Mouse (Mus musculus) megakaryocyte, embryonic 14.5 days (primary cell): ENCODE measurements around the gene Mier2. TPM values are rescaled to one million over a fixed set of nuclear protein-coding genes. Genes with fewer than 3 reads are reported as not detected.

ENCODE experiments used
- H3K27me3 ChIP-seq: replicated peaks from 2 replicates; pipeline ENCODE3; 2012; ENCODE audit warnings: inconsistent platforms
- H3K36me3 ChIP-seq: replicated peaks from 2 replicates; pipeline ENCODE3; 2012; ENCODE audit warnings: low read length, inconsistent platforms, mixed read lengths
- H3K4me1 ChIP-seq: 2 replicates; pipeline ENCODE4 v1.6.1; 2012; ENCODE audit warnings: inconsistent platforms
- H3K4me3 ChIP-seq: replicated peaks from 2 replicates; pipeline ENCODE3; 2012; ENCODE audit warnings: moderate library complexity, mild to moderate bottlenecking, inconsistent platforms
- H3K9me3 ChIP-seq: 2 replicates; pipeline ENCODE4 v1.6.1; 2012; ENCODE audit warnings: inconsistent platforms
- FLI1 ChIP-seq: IDR thresholded peaks from 2 replicates; pipeline ENCODE4 v1.6.1; 2012; ENCODE audit warnings: low read length, inconsistent platforms, mixed read lengths
- GATA1 ChIP-seq: IDR thresholded peaks from 3 replicates; pipeline ENCODE4 v1.6.1; 2012; ENCODE audit warnings: mixed read lengths, low read length, inconsistent platforms, borderline replicate concordance
- polyA plus RNA-seq: library from polyadenylated mRNA; stranded (reverse); fragments of >175 nt; gene quantifications from 2 replicates; pipeline ENCODE4 v1.2.3, GENCODE M21; 2012; ENCODE audit warnings: low replicate concordance; ENCODE audit not compliant: insufficient read depth

The Mier2 gene
- polyA plus RNA-seq, 1 experiment, result 32.9 TPM

DNA sequence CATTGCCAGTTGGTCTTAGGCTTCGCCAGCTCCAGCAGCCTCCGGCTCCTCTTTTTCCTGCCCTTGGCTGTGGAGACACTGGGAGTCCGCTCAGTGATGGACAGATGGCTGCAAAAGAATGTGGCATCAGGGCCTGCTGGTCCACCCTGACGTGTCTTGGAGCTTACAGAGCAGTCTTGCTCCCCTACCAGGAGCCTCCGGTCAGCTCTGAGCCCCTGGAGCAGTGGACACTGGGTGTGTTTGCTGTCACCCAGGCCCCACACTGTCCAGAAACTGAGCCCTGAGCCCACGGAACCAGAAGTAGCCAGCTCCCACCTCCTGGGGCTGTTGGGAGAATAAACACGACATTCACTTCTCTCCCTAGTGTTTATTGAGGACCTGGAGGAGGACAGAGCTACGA lies 31.2 kb upstream of the Mier2 start:
- H3K27me3 ChIP-seq, result peaks cover 54% of the 10 kb centered on the region
- no peaks in the 10 kb centered on the region for H3K36me3 ChIP-seq
- H3K4me1 ChIP-seq, result no peaks in the 10 kb centered on the region
- no peak overlapping the region for H3K4me3 ChIP-seq
- 0 out of 2 replicates have a peak, but pooled peaks cover 4% of the 10 kb centered on the region for H3K9me3 ChIP-seq
- TF ChIP-seq GATA1, result no peak
- no peak for TF ChIP-seq FLI1

GRCm38 (mm10) chr10:79585723-79586122 lies 30.7 kb upstream of the Mier2 start:
- TF ChIP-seq GATA1 (no peak), FLI1 (no peak)
- Histone ChIP-seq H3K4me3 (no peak overlapping the region), H3K27me3 (peaks cover 52% of the 10 kb centered on the region), H3K9me3 (peaks cover 9% of the 10 kb centered on the region; the same call in 1 of the 2 replicates), H3K4me1 (no peaks in the 10 kb centered on the region), H3K36me3 (no peaks in the 10 kb centered on the region)

- Histone ChIP-seq H3K27me3 (peaks cover 53% of the 10 kb centered on the region), H3K4me1 (no peaks in the 10 kb centered on the region), H3K4me3 (no peak overlapping the region), H3K9me3 (peaks cover 9% of the 10 kb centered on the region; the same call in 1 of the 2 replicates), H3K36me3 (no peaks in the 10 kb centered on the region)
- no peak for TF ChIP-seq FLI1
- TF ChIP-seq GATA1, result no peak
Observed at GRCm38 (mm10) chr10:79585136-79585535, 30.1 kb upstream of the Mier2 start.

DNA sequence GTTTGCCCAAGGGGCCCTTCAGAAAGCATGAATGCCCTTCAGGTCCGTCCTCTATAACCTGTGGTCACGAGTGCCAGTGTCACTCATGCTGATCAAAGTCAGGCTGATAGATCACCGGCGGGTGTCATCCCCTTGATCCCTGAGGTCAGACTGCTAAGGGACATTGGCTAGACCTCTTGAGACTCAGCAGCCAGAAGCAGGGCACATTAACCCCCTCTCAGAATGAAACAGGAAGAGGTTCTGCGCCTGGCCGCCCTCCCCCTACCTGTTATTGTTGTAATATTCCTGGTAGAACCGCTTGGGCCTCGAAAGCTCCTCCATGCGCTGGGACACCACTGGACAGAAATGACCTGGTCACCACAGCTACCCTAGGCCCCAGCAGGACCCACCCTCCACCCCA lies 29.4 kb upstream of the Mier2 start:
- H3K9me3 ChIP-seq, result peaks cover 5% of the 10 kb centered on the region; the same call in 1 of the 2 replicates
- H3K27me3 ChIP-seq, result peaks cover 58% of the 10 kb centered on the region
- no peak overlapping the region for H3K4me3 ChIP-seq
- TF ChIP-seq FLI1, result no peak
- no peak for TF ChIP-seq GATA1
- H3K4me1 ChIP-seq, result no peaks in the 10 kb centered on the region
- H3K36me3 ChIP-seq, result no peaks in the 10 kb centered on the region

- peaks cover 5% of the 10 kb centered on the region; the same call in 1 of the 2 replicates for H3K9me3 ChIP-seq
- no peaks in the 10 kb centered on the region for H3K36me3 ChIP-seq
- TF ChIP-seq FLI1, result no peak
- no peaks in the 10 kb centered on the region for H3K4me1 ChIP-seq
- H3K27me3 ChIP-seq, result peaks cover 61% of the 10 kb centered on the region
- H3K4me3 ChIP-seq, result no peak overlapping the region
Observed at GRCm38 (mm10) chr10:79584021-79584420, 29.0 kb upstream of the Mier2 start.

- Histone ChIP-seq H3K4me3 (no peak overlapping the region), H3K4me1 (no peaks in the 10 kb centered on the region), H3K27me3 (peaks cover 45% of the 10 kb centered on the region), H3K9me3 (peaks cover 10% of the 10 kb centered on the region), H3K36me3 (no peaks in the 10 kb centered on the region)
- TF ChIP-seq FLI1 (no peak), GATA1 (no peak)
Observed at GRCm38 (mm10) chr10:79581501-79581900, 26.5 kb upstream of the Mier2 start.

GRCm38 (mm10) chr10:79580811-79581210 lies 25.8 kb upstream of the Mier2 start:
- Histone ChIP-seq H3K27me3 (peaks cover 39% of the 10 kb centered on the region), H3K36me3 (no peaks in the 10 kb centered on the region), H3K9me3 (peaks cover 10% of the 10 kb centered on the region), H3K4me1 (no peaks in the 10 kb centered on the region), H3K4me3 (no peak overlapping the region)
- TF ChIP-seq FLI1 (no peak), GATA1 (no peak)

DNA sequence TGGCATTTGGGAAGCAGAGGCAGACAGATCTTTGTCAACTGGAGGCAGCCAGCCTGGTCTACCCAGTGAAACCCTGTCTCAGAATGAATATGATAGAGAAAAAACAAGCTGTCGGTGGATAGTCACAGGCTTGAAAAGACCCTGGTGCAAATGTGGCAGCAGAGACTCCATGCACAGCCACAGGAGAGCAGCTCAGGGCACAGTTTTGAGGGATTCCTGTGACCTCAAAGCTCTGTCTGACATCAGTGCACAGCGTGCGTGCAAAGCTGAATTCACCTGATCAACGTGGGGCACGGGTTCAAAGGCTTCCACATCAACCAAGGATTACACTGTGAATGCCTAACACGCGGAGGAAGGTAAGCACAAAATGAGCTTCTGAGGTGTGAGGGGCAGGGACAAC lies 25.4 kb upstream of the Mier2 start:
- Histone ChIP-seq H3K27me3 (peaks cover 37% of the 10 kb centered on the region), H3K4me3 (no peak overlapping the region), H3K4me1 (no peaks in the 10 kb centered on the region), H3K36me3 (no peaks in the 10 kb centered on the region), H3K9me3 (peaks cover 10% of the 10 kb centered on the region)
- TF ChIP-seq GATA1 (no peak), FLI1 (no peak)

DNA sequence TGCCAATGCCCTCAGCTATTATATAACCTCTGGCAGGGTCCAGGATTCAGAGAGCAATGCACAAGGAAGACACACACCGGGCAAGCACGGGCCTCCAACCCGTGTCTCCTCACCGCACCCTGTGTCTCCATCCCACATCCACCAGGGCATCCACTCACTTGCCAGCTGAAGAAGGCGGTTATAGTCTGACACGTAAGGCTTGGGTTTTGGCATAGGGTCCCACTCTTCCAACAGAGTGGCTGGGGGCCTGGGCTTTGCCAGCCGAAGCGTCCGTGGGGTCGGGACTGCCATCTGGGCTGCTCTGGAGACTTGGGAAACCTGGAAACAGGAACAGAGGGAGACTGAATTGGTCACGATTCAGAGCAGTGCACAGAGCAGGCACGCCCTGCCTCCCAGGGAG lies 24.8 kb upstream of the Mier2 start:
- Histone ChIP-seq H3K27me3 (peaks cover 35% of the 10 kb centered on the region), H3K4me1 (no peaks in the 10 kb centered on the region), H3K4me3 (no peak overlapping the region), H3K9me3 (peaks cover 10% of the 10 kb centered on the region), H3K36me3 (no peaks in the 10 kb centered on the region)
- no peak for TF ChIP-seq FLI1
- TF ChIP-seq GATA1, result no peak

- no peaks in the 10 kb centered on the region for H3K36me3 ChIP-seq
- H3K27me3 ChIP-seq, result peaks cover 28% of the 10 kb centered on the region
- no peak overlapping the region for H3K4me3 ChIP-seq
- TF ChIP-seq GATA1 (no peak), FLI1 (no peak)
- no peaks in the 10 kb centered on the region for H3K4me1 ChIP-seq
- H3K9me3 ChIP-seq, result peaks cover 10% of the 10 kb centered on the region
Observed at GRCm38 (mm10) chr10:79578891-79579290, 23.9 kb upstream of the Mier2 start.

- peaks cover 10% of the 10 kb centered on the region for H3K9me3 ChIP-seq
Observed at GRCm38 (mm10) chr10:79578276-79578675, 23.3 kb upstream of the Mier2 start.

More at GRCm38 (mm10) chr10:79578276-79578675, 23.3 kb upstream of the Mier2 start:
- no peak overlapping the region for H3K4me3 ChIP-seq
- TF ChIP-seq FLI1 (no peak), GATA1 (no peak)
- no peaks in the 10 kb centered on the region for H3K36me3 ChIP-seq
- peaks cover 24% of the 10 kb centered on the region for H3K27me3 ChIP-seq
- no peaks in the 10 kb centered on the region for H3K4me1 ChIP-seq
